Mouse (Mus musculus) spleen, adult 2 months (tissue): ENCODE measurements around the gene Cited4.

Experiments
- CTCF ChIP-seq: fragments of 200-500 bp; IDR thresholded peaks from 2 replicates; pipeline ENCODE4 v1.5.1; 2011; ENCODE audit warnings: mild to moderate bottlenecking, inconsistent platforms; ENCODE audit not compliant: insufficient read depth, insufficient read length, insufficient replicate concordance; ENCODE audit errors: extremely low read depth
- POLR2A ChIP-seq: fragments of 200-500 bp; IDR thresholded peaks from 2 replicates; pipeline ENCODE4 v1.6.1; 2011; ENCODE audit warnings: low read depth, low read length, inconsistent platforms

DNA sequence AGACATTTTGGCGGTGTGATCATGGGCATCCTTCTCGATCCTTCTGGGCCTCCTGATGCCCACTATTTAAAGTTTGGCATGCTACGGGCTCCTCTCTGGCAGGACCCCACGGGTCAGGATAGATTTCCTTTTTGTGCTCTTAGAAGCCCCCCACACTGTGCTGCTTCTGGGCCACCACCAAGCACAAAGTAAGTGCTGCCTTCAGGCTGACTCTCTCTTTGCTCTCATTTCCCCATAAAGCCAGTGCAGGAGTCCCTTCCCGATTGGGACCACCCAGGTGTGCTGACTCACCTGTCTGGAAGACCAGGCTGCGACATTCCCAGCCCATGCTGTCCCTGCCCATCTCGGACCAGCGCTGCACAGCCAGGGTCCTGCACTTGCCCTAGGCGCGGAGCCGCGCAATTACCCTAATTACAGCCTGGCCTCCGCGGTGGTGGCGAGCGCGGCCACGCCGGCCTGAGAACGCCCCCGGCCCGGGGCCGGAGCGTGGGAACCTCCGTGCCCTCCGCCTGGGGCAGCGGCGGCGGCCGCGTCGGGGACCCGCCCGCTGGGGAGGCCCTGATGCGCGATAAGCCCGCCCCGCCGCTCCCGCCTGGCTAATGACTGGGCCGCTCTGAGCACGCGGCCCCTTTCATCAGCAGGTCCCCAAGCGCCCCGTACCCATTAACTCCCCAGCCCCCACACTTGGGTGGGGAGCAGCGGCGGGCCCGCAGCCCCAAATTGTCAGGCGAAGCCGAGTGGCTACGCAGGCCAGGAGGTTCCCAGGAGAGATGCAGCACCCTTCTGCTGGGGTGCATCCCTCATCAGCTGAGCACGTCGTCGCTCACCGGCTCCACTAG, 16.8 kb upstream of the Cited4 start:
- TF ChIP-seq CTCF (no peak), POLR2A (no peak)
